ENCODE assay signal across 8 mouse cellular contexts in the genomic region with DNA sequence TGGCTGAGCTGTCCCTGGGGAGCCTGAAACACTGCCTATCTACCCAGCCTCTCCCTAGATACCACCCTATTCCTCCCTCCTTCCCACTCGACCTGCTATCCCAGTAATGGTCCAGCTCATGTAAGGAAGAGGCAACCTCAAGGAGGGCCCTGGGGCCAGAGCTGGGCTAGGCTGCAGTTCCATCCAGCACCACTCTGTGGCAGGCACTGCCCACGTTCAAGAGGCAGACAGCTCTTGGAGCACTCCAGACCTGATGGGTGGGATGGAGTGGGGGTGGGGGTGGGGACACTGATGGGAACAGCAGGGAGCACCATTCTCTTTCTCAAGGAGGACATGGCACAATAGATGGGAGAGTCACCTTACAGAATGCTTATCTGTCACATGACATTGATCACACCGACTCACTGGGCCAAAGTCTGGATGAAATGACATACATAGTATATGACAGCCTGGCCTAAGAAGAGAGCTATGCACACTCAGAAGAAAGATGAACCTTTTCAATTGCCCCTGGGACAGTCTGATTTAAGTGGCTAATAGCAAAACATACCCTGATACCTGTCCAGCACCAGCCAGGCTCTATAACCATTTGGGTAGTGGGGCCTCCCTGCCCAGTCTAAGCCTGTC. TPM values are rescaled to one million over a fixed set of nuclear protein-coding genes. Genes with fewer than 3 reads are reported as not detected.
DNase-seq lines count a peak whose midpoint lies in the region; ATAC-seq and TF ChIP-seq lines count a peak whose summit lies in the region.

No protein-coding gene starts in this region.

- peak overlapping the region; percentile 26; the same call in 1 of the 2 replicates for H3K9ac ChIP-seq in heart, embryonic 16.5 days (ENCODE audit: low read length)
- H3K9ac ChIP-seq in midbrain, embryonic 12.5 days (replicated peaks) = no peak overlapping the region

- H3K4me1 ChIP-seq in heart, embryonic 16.5 days (ENCODE audit: control insufficient read depth, insufficient read depth, low read length) = peaks cover 63% of the 10 kb centered on the region
- H3K4me1 ChIP-seq in midbrain, embryonic 12.5 days = peaks cover 25% of the 10 kb centered on the region

- peaks cover 16% of the 10 kb centered on the region for H3K36me3 ChIP-seq in heart, embryonic 16.5 days (ENCODE audit: control insufficient read depth, insufficient read depth)
- peaks cover 10% of the 10 kb centered on the region for H3K36me3 ChIP-seq in midbrain, embryonic 12.5 days

- peak; percentile 54 for DNase-seq in gastrocnemius, postnatal 10 days
- DNase-seq in gastrocnemius, adult 8-10 months (ENCODE audit: low spot score in 2 of 2) = no peak
- peak; percentile 50 to 53 for DNase-seq in layer of hippocampus, adult 2 months (ENCODE audit: low spot score in 2 of 2)
- peak; percentile 75 for DNase-seq in thymus, postnatal 4 days

- H3K9me3 ChIP-seq in heart, embryonic 16.5 days (replicated peaks; ENCODE audit: control insufficient read depth, low read length) = no peaks in the 10 kb centered on the region
- H3K9me3 ChIP-seq in midbrain, embryonic 12.5 days = no peaks in the 10 kb centered on the region

- TF ChIP-seq CTCF in layer of hippocampus, adult 2 months (conservative IDR thresholded peaks at IDR 0.05) = peak; percentile 86

- WGBS in heart, embryonic 16.5 days = 10% methylated on average over 3 of the region's 3 CpGs
- WGBS in midbrain, embryonic 12.5 days = 18% methylated on average over 3 of the region's 3 CpGs

- ATAC-seq in CD4-positive, CD25-positive, alpha-beta regulatory T cell, adult 4 months = peak; percentile 77
- peak; percentile 70 for ATAC-seq in common myeloid progenitor, adult 5-6 weeks (replicated peaks; ENCODE audit: low read depth, poor library complexity, severe bottlenecking)
- ATAC-seq in heart, embryonic 16.5 days (replicated peaks; ENCODE audit: extremely low read depth, insufficient read depth, low FRiP score) = peak; percentile 53
- ATAC-seq in midbrain, embryonic 12.5 days (ENCODE audit: low FRiP score, low read depth) = peak; percentile 81

- H3K4me2 ChIP-seq in heart, embryonic 16.5 days (ENCODE audit: low read depth, low read length) = no peak overlapping the region
- H3K4me2 ChIP-seq in midbrain, embryonic 12.5 days (replicated peaks) = no peak overlapping the region

- peak overlapping the region; percentile 96 for H3K27ac ChIP-seq in heart, embryonic 16.5 days (ENCODE audit: low read length)
- H3K27ac ChIP-seq in layer of hippocampus, adult 2 months = no peak overlapping the region
- H3K27ac ChIP-seq in midbrain, embryonic 12.5 days (replicated peaks) = peak overlapping the region; percentile 52; the same call in 1 of the 2 replicates

- no peaks in the 10 kb centered on the region for H3K27me3 ChIP-seq in heart, embryonic 16.5 days (ENCODE audit: control insufficient read depth, insufficient read depth, low read length)
- no peaks in the 10 kb centered on the region for H3K27me3 ChIP-seq in midbrain, embryonic 12.5 days

- no peak overlapping the region for H3K4me3 ChIP-seq in heart, embryonic 16.5 days (ENCODE audit: low read length)
- H3K4me3 ChIP-seq in layer of hippocampus, adult 2 months = no peak overlapping the region
- H3K4me3 ChIP-seq in midbrain, embryonic 12.5 days = no peak overlapping the region

RNA-seq across cellular contexts. Expression of gene Kcnh2, which starts 15.4 kb away (rescaled TPM):
- 10 to 100 TPM in 1 of 2 experiments, 1 to 10 TPM in 1; 5.4 to 10.8 TPM for total RNA-seq in gastrocnemius, postnatal 10 days (2021)
- 1 to 10 TPM in 2 of 4 experiments, under 1 TPM in 2; 0.54 to 1.8 (median 1.2) TPM for total RNA-seq in gastrocnemius, adult 8-10 months (2022)
- 1 to 10 TPM in 1 of 2 experiments, under 1 TPM in 1; 0.30 to 1.2 TPM for polyA plus RNA-seq in CD4-positive, CD25-positive, alpha-beta regulatory T cell, adult 4 months (2017; shearing (Covaris generic))
- total RNA-seq in common myeloid progenitor, adult 5-6 weeks (2017) = 0.41 and 0.49 TPM in 2 replicates
- 18.0 and 25.2 TPM in 2 replicates for polyA plus RNA-seq in heart, embryonic 16.5 days (2015; fragmentation: Nextera tagmentation; extraction: Ambion mirVana)
- 10 to 100 TPM; 21.7 to 23.6 TPM for total RNA-seq in layer of hippocampus, adult 2 months (2021)
- 18.0 and 18.5 TPM in 2 replicates for polyA plus RNA-seq in midbrain, embryonic 12.5 days (2016; fragmentation: Nextera tagmentation; extraction: Ambion mirVana)

RNA-seq across cellular contexts. Expression of gene Nos3, which starts 28.6 kb away (rescaled TPM):
- 10 to 100 TPM in 1 of 2 experiments, 1 to 10 TPM in 1; 7.7 to 11.2 TPM for total RNA-seq in gastrocnemius, postnatal 10 days (2021)
- total RNA-seq in gastrocnemius, adult 8-10 months (2022) = 1 to 10 TPM; 3.2 to 5.8 (median 4.0) TPM
- under 1 TPM; 0.08 to 0.14 TPM for polyA plus RNA-seq in CD4-positive, CD25-positive, alpha-beta regulatory T cell, adult 4 months (2017; shearing (Covaris generic))
- total RNA-seq in common myeloid progenitor, adult 5-6 weeks (2017) = 0.05 TPM in 1 of 2 replicates, not detected in the other
- 27.3 and 31.9 TPM in 2 replicates for polyA plus RNA-seq in heart, embryonic 16.5 days (2015; fragmentation: Nextera tagmentation; extraction: Ambion mirVana)
- 1 to 10 TPM; 6.6 to 7.8 TPM for total RNA-seq in layer of hippocampus, adult 2 months (2021)
- polyA plus RNA-seq in midbrain, embryonic 12.5 days (2016; fragmentation: Nextera tagmentation; extraction: Ambion mirVana) = 7.1 and 9.2 TPM in 2 replicates

RNA-seq across cellular contexts. Expression of gene Atg9b, which starts 55.9 kb away (rescaled TPM):
- under 1 TPM; 0.23 to 0.26 TPM for total RNA-seq in gastrocnemius, postnatal 10 days (2021)
- under 1 TPM in 1 of 4 experiments, not detected in 3; 0.22 TPM for total RNA-seq in gastrocnemius, adult 8-10 months (2022)
- polyA plus RNA-seq in CD4-positive, CD25-positive, alpha-beta regulatory T cell, adult 4 months (2017; shearing (Covaris generic)) = 1 to 10 TPM; 2.2 to 3.2 TPM
- 0.78 and 4.5 TPM in 2 replicates for total RNA-seq in common myeloid progenitor, adult 5-6 weeks (2017)
- 2.3 and 2.6 TPM in 2 replicates for polyA plus RNA-seq in heart, embryonic 16.5 days (2015; fragmentation: Nextera tagmentation; extraction: Ambion mirVana)
- total RNA-seq in layer of hippocampus, adult 2 months (2021) = 1 to 10 TPM; 3.0 to 3.2 TPM
- 0.35 and 0.46 TPM in 2 replicates for polyA plus RNA-seq in midbrain, embryonic 12.5 days (2016; fragmentation: Nextera tagmentation; extraction: Ambion mirVana)

RNA-seq across cellular contexts. Expression of gene Abcb8, which starts 57.5 kb away (rescaled TPM):
- 10 to 100 TPM; 35.9 to 45.5 TPM for total RNA-seq in gastrocnemius, postnatal 10 days (2021)
- total RNA-seq in gastrocnemius, adult 8-10 months (2022) = 10 to 100 TPM; 34.7 to 40.0 (median 38.8) TPM
- polyA plus RNA-seq in CD4-positive, CD25-positive, alpha-beta regulatory T cell, adult 4 months (2017; shearing (Covaris generic)) = 10 to 100 TPM; 16.1 to 44.6 TPM
- 11.5 and 32.2 TPM in 2 replicates for total RNA-seq in common myeloid progenitor, adult 5-6 weeks (2017)
- 71.1 and 77.3 TPM in 2 replicates for polyA plus RNA-seq in heart, embryonic 16.5 days (2015; fragmentation: Nextera tagmentation; extraction: Ambion mirVana)
- 10 to 100 TPM; 50.8 to 57.0 TPM for total RNA-seq in layer of hippocampus, adult 2 months (2021)
- polyA plus RNA-seq in midbrain, embryonic 12.5 days (2016; fragmentation: Nextera tagmentation; extraction: Ambion mirVana) = 47.1 and 48.0 TPM in 2 replicates

Comparison
In these comparisons a context has a peak if more than half of its experiments do, and no peak if none do; other contexts are left out.
1. DNase-seq: peak in gastrocnemius, postnatal 10 days (single experiment), layer of hippocampus, adult 2 months (2 of 2) and thymus, postnatal 4 days (single experiment); none in gastrocnemius, adult 8-10 months (0 of 2).
2. Peak in every context shown above with its lines, with median percentiles within 50 percentile points of each other: ATAC-seq.